Mouse (Mus musculus) hindbrain, embryonic 11.5 days (tissue): ENCODE results near the gene Umps. TPM values are rescaled to one million over a fixed set of nuclear protein-coding genes. Genes with fewer than 3 reads are reported as not detected.

Experiments
- ATAC-seq: fragments of 200-750 bp; cut with Nextera tagmentation; 2 replicates; pipeline ENCODE4 v1.8.0; 2017; ENCODE audit warnings: mild to moderate bottlenecking, moderate TSS enrichment, moderate library complexity; ENCODE audit not compliant: low FRiP score
- DNase-seq: peaks from one replicate; pipeline ENCODE4 v3.0.0-alpha.2; 2015; ENCODE audit warnings: low spot score
- H3K27ac ChIP-seq: fragments of 300-500 bp; sonication (generic); 2 replicates; pipeline ENCODE4 v1.5.1; 2014; ENCODE audit warnings: mild to moderate bottlenecking, low read depth, low read length
- H3K27me3 ChIP-seq: fragments of 300-500 bp; sonication (generic); 2 replicates; pipeline ENCODE4 v1.6.1; 2014; ENCODE audit warnings: mild to moderate bottlenecking, low read length, moderate library complexity, mixed read lengths; ENCODE audit not compliant: control insufficient read depth, insufficient read depth
- H3K36me3 ChIP-seq: fragments of 300-500 bp; sonication (generic); 2 replicates; pipeline ENCODE4 v1.6.1; 2014; ENCODE audit warnings: mild to moderate bottlenecking, low read length, moderate library complexity, mixed read lengths; ENCODE audit not compliant: control insufficient read depth, insufficient read depth
- H3K4me1 ChIP-seq: fragments of 300-500 bp; sonication (generic); replicated peaks from 2 replicates; pipeline ENCODE4 v1.6.1; 2014; ENCODE audit warnings: low read length, mixed read lengths; ENCODE audit not compliant: control insufficient read depth, insufficient read depth
- H3K4me2 ChIP-seq: fragments of 300-500 bp; sonication (generic); replicated peaks from 2 replicates; pipeline ENCODE4 v1.6.1; 2014; ENCODE audit warnings: mild to moderate bottlenecking, low read depth, low read length
- H3K4me3 ChIP-seq: fragments of 300-500 bp; sonication (generic); 2 replicates; pipeline ENCODE4 v1.5.1; 2014; ENCODE audit warnings: low read depth, low read length
- H3K9ac ChIP-seq: fragments of 300-500 bp; sonication (generic); 2 replicates; pipeline ENCODE4 v1.6.1; 2014; ENCODE audit warnings: low read depth, low read length
- H3K9me3 ChIP-seq: fragments of 300-500 bp; sonication (generic); 2 replicates; pipeline ENCODE4 v1.6.1; 2016; ENCODE audit warnings: low read length; ENCODE audit not compliant: control insufficient read depth
- WGBS: fragments of 180-500 bp; shearing (Covaris S2); extraction: QIAGEN DNeasy Blood & Tissue Kit; methylation state at CpG from one replicate; pipeline ENCODE4 v1.1.7; 2014; 5-methylcytosine and 5-hydroxymethylcytosine counted together
- polyA plus RNA-seq: library from polyadenylated mRNA; unstranded; fragments of >200 nt; fragmentation: Nextera tagmentation; extraction: Ambion mirVana; gene quantifications from 2 replicates; pipeline ENCODE4 v1.2.1, GENCODE M21; 2014

Umps gene
- polyA plus RNA-seq, 1 experiment from 2014 or later = 55.5 TPM

- no peak for DNase-seq
- no peak overlapping the region for H3K4me3 ChIP-seq
- no peaks in the 10 kb centered on the region for H3K27me3 ChIP-seq
- no peak overlapping the region for H3K27ac ChIP-seq
- no peaks in the 10 kb centered on the region for H3K4me1 ChIP-seq
- H3K9ac ChIP-seq = no peak overlapping the region
- no peaks in the 10 kb centered on the region for H3K36me3 ChIP-seq
- no peak overlapping the region for H3K4me2 ChIP-seq
- WGBS = 92% methylated on average over 6 of the region's 6 CpGs
- ATAC-seq = no peak
- no peaks in the 10 kb centered on the region for H3K9me3 ChIP-seq
Measured at GRCm38 (mm10) chr16:33998011-33998410, 31.2 kb upstream of the Umps start.

GRCm38 (mm10) chr16:33996030-33996429, 29.2 kb upstream of the Umps start:
- H3K9ac ChIP-seq = no peak overlapping the region
- DNase-seq (peak; percentile 80), ATAC-seq (no peak)
- H3K4me3 ChIP-seq = no peak overlapping the region
- no peaks in the 10 kb centered on the region for H3K4me1 ChIP-seq
- H3K4me2 ChIP-seq = no peak overlapping the region
- no peaks in the 10 kb centered on the region for H3K9me3 ChIP-seq
- no peaks in the 10 kb centered on the region for H3K27me3 ChIP-seq
- 11% methylated on average over 5 of the region's 5 CpGs for WGBS
- H3K36me3 ChIP-seq = no peaks in the 10 kb centered on the region
- no peak overlapping the region for H3K27ac ChIP-seq

GRCm38 (mm10) chr16:33995496-33995895, 28.7 kb upstream of the Umps start:
- ATAC-seq (no peak), DNase-seq (no peak)
- no peaks in the 10 kb centered on the region for H3K4me1 ChIP-seq
- no peak overlapping the region for H3K27ac ChIP-seq
- no peak overlapping the region for H3K9ac ChIP-seq
- no peaks in the 10 kb centered on the region for H3K27me3 ChIP-seq
- no peak overlapping the region for H3K4me3 ChIP-seq
- no peaks in the 10 kb centered on the region for H3K9me3 ChIP-seq
- H3K4me2 ChIP-seq = no peak overlapping the region
- H3K36me3 ChIP-seq = no peaks in the 10 kb centered on the region
- WGBS = 81% methylated on average over 3 of the region's 3 CpGs

- Histone ChIP-seq H3K9me3 (no peaks in the 10 kb centered on the region), H3K27me3 (no peaks in the 10 kb centered on the region), H3K9ac (no peak overlapping the region), H3K27ac (no peak overlapping the region), H3K4me1 (no peaks in the 10 kb centered on the region), H3K4me2 (no peak overlapping the region), H3K4me3 (no peak overlapping the region), H3K36me3 (no peaks in the 10 kb centered on the region)
- 85% methylated on average over 6 of the region's 6 CpGs for WGBS
- DNase-seq (no peak), ATAC-seq (no peak)
Measured at GRCm38 (mm10) chr16:33994321-33994720, 27.5 kb upstream of the Umps start.

GRCm38 (mm10) chr16:33990712-33991111, 23.9 kb upstream of the Umps start:
- H3K36me3 ChIP-seq = no peaks in the 10 kb centered on the region

GRCm38 (mm10) chr16:33989106-33989505, 22.3 kb upstream of the Umps start:
- Histone ChIP-seq H3K4me3 (no peak overlapping the region), H3K9me3 (no peaks in the 10 kb centered on the region), H3K9ac (no peak overlapping the region), H3K4me2 (no peak overlapping the region), H3K27me3 (no peaks in the 10 kb centered on the region), H3K27ac (no peak overlapping the region), H3K4me1 (no peaks in the 10 kb centered on the region), H3K36me3 (no peaks in the 10 kb centered on the region)
- 100% methylated on average over 1 of the region's 1 CpGs for WGBS
- DNase-seq = no peak
- no peak for ATAC-seq

More at GRCm38 (mm10) chr16:33990712-33991111, 23.9 kb upstream of the Umps start:
- 86% methylated on average over 4 of the region's 4 CpGs for WGBS
- ATAC-seq = no peak
- no peak overlapping the region for H3K9ac ChIP-seq
- no peaks in the 10 kb centered on the region for H3K4me1 ChIP-seq
- H3K4me2 ChIP-seq = no peak overlapping the region
- H3K9me3 ChIP-seq = no peaks in the 10 kb centered on the region
- no peak overlapping the region for H3K4me3 ChIP-seq
- DNase-seq = no peak
- no peak overlapping the region for H3K27ac ChIP-seq
- H3K27me3 ChIP-seq = no peaks in the 10 kb centered on the region

GRCm38 (mm10) chr16:33988358-33989012, 21.6 kb upstream of the Umps start:
- no peak overlapping the region for H3K4me3 ChIP-seq
- no peak overlapping the region for H3K9ac ChIP-seq
- ATAC-seq = no peak
- H3K4me2 ChIP-seq = no peak overlapping the region
- H3K4me1 ChIP-seq = no peaks in the 10 kb centered on the region
- H3K27me3 ChIP-seq = no peaks in the 10 kb centered on the region
- DNase-seq = peak; percentile 61
- WGBS = 63% methylated on average over 17 of the region's 17 CpGs
- no peak overlapping the region for H3K27ac ChIP-seq
- H3K9me3 ChIP-seq = no peaks in the 10 kb centered on the region
- H3K36me3 ChIP-seq = no peaks in the 10 kb centered on the region

GRCm38 (mm10) chr16:33986993-33987392, 20.2 kb upstream of the Umps start:
- ATAC-seq = no peak
- no peaks in the 10 kb centered on the region for H3K4me1 ChIP-seq
- H3K36me3 ChIP-seq = no peaks in the 10 kb centered on the region
- H3K4me2 ChIP-seq = no peak overlapping the region
- H3K27me3 ChIP-seq = no peaks in the 10 kb centered on the region
- H3K27ac ChIP-seq = no peak overlapping the region
- WGBS = 88% methylated on average over 7 of the region's 7 CpGs
- H3K9me3 ChIP-seq = no peaks in the 10 kb centered on the region
- H3K9ac ChIP-seq = no peak overlapping the region
- no peak for DNase-seq
- no peak overlapping the region for H3K4me3 ChIP-seq

GRCm38 (mm10) chr16:33985372-33985771, 18.5 kb upstream of the Umps start:
- H3K9me3 ChIP-seq = no peaks in the 10 kb centered on the region
- H3K27ac ChIP-seq = no peak overlapping the region
- no peaks in the 10 kb centered on the region for H3K36me3 ChIP-seq
- no peak overlapping the region for H3K4me3 ChIP-seq
- ATAC-seq (no peak), DNase-seq (no peak)
- H3K9ac ChIP-seq = no peak overlapping the region
- no peaks in the 10 kb centered on the region for H3K27me3 ChIP-seq
- H3K4me1 ChIP-seq = no peaks in the 10 kb centered on the region
- WGBS = 92% methylated on average over 6 of the region's 6 CpGs
- no peak overlapping the region for H3K4me2 ChIP-seq
